Mouse (Mus musculus) splenic B cell, adult 2 months (primary cell): ENCODE data around the gene Rbp4.

Experiments
- DNase-seq: peaks from one replicate; pipeline ENCODE4 v3.0.0-alpha.2; 2011; ENCODE audit warnings: low read depth, low spot score
- H3K27me3 ChIP-seq: 2 replicates; pipeline ENCODE4 v1.6.1; 2012; ENCODE audit warnings: mild to moderate bottlenecking, low read length, moderate library complexity, mixed read lengths; ENCODE audit not compliant: control insufficient read depth, poor library complexity, insufficient read depth, severe bottlenecking
- H3K36me3 ChIP-seq: 2 replicates; pipeline ENCODE4 v1.6.1; 2012; ENCODE audit warnings: mild to moderate bottlenecking, low read length, moderate library complexity, mixed read lengths; ENCODE audit not compliant: control insufficient read depth, poor library complexity, insufficient read depth, severe bottlenecking

Rbp4 gene

DNA sequence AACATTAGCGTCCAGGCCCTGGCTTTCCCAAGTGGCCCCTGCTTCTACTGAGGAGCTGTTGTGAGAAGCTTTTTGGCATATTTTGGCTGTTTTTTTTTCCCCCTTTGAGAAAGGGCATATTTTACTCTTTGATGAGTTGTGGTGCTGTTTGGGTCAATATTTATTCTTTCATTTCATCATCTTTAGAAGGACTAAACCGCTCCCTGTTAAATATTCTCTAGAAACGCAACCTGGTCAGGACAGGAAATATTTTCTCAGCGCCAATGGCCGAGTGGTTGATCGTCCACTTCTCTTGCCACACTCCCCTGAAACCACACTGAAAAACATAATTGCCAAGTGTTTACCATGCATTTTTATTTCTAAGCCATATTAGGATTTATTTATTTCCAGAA is at the start of gene Rbp4:
TSS of gene Rbp4 (minus strand) at position 63 of the 392 bp plus-strand sequence.
- Histone ChIP-seq H3K27me3 (no peaks in the 10 kb centered on the region), H3K36me3 (no peaks in the 10 kb centered on the region)
- DNase-seq = no peak

GRCm38 (mm10) chr19:38164633-38165032 is 39.6 kb upstream of the Rbp4 start:
- no peaks in the 10 kb centered on the region for H3K36me3 ChIP-seq

GRCm38 (mm10) chr19:38161648-38162354 is 36.7 kb upstream of the Rbp4 start:
- Histone ChIP-seq H3K36me3 (no peaks in the 10 kb centered on the region), H3K27me3 (no peaks in the 10 kb centered on the region)
- DNase-seq = no peak

More at GRCm38 (mm10) chr19:38164633-38165032, 39.6 kb upstream of the Rbp4 start:
- DNase-seq = no peak
- no peaks in the 10 kb centered on the region for H3K27me3 ChIP-seq

DNA sequence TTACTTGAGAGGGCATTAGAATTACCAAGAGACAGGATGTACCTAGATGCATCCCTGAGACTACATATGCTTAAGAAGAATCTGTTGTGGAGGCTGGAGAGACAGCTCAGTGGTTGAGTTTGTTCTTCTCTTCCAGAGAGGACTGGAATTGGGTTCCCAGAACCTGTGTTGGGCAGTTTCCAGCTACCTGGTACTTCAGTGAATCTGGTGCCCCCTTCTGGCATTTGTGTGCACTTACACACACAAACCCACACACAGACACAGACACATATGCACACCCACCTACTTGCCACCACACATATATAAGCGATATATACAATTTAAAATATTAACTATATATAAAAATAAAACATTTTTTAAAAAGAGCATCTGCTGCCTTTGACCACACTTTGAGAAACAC is 31.2 kb upstream of the Rbp4 start:
- peak; percentile 2 for DNase-seq
- Histone ChIP-seq H3K27me3 (no peaks in the 10 kb centered on the region), H3K36me3 (no peaks in the 10 kb centered on the region)

GRCm38 (mm10) chr19:38143540-38144271 is 18.6 kb upstream of the Rbp4 start:
- no peaks in the 10 kb centered on the region for H3K36me3 ChIP-seq
- DNase-seq = peak; percentile 49
- no peaks in the 10 kb centered on the region; the same call in 1 of the 2 replicates for H3K27me3 ChIP-seq

GRCm38 (mm10) chr19:38134806-38135205 is 9.7 kb upstream of the Rbp4 start:
- Histone ChIP-seq H3K36me3 (no peaks in the 10 kb centered on the region), H3K27me3 (no peaks in the 10 kb centered on the region; the same call in 1 of the 2 replicates)
- DNase-seq = no peak

DNA sequence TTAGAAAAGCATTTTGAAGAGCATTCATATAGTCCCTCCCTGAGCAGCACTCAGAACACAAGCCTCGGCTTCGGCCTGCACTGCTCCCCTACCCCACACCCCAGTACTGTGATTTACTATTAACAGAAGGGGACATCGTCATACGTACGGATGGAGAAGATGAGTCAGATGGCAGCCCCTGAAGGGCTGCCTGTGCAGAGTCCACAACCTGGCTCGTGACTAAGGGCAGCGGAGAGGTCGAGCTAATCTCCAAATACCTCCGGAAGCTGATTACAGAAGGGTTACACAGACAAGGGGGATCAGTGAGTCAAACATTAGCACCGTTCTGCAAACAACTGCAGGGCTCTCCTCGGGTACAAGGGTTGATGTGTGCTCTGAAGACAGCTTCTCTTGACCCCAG is 8.9 kb upstream of the Rbp4 start:
- DNase-seq = no peak
- Histone ChIP-seq H3K27me3 (no peaks in the 10 kb centered on the region), H3K36me3 (no peaks in the 10 kb centered on the region)

DNA sequence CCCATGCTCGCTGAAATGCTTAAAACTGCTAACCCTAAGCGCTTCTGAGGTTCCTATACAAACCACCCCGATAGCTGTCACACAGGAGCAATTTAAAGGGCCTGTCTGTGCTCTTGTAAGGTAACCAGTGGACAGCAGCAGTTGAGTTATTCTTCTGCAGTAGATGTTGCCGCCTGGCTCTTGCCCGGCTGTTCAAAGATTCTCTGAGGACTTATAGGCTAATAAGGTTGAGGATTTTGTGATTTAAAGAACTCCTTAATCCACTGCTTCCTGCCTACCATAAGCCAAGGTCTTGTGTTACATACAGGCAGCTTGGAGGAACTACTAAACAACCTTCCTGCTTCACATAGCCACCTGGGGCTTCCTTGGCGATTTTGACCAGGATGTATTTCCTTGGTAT is 7.4 kb upstream of the Rbp4 start, which contains the start of gene Pde6c:
TSS of gene Pde6c (plus strand) at position 301 of the 400 bp plus-strand sequence.
- Histone ChIP-seq H3K27me3 (no peaks in the 10 kb centered on the region), H3K36me3 (no peaks in the 10 kb centered on the region)
- DNase-seq = no peak

DNA sequence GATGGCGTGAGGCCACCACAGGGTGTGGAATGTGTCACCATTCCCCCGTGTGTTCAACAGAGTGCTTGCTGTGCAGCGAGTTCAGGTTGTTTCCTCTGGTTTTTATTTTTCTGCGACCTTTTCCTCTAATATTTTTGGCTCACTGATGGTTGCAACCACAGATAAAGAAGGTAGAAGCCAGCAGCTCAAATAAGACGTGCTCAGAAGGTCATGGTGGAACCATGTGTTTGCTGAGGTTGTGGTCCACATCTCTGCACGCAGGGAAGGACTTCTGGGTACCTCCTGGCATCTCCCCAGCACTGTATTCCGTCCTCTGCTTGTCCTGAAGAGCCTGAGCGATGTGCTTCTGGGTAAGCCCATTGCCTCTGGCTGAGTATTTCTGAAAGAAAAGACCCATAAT is 1.6 kb upstream of the Rbp4 start:
- no peaks in the 10 kb centered on the region for H3K36me3 ChIP-seq
- no peaks in the 10 kb centered on the region for H3K27me3 ChIP-seq
- no peak for DNase-seq

- H3K36me3 ChIP-seq = no peaks in the 10 kb centered on the region
- no peaks in the 10 kb centered on the region for H3K27me3 ChIP-seq
- no peak for DNase-seq
These were observed 471 bp downstream of the Rbp4 start for GRCm38 (mm10) chr19:38124401-38125218.

DNA sequence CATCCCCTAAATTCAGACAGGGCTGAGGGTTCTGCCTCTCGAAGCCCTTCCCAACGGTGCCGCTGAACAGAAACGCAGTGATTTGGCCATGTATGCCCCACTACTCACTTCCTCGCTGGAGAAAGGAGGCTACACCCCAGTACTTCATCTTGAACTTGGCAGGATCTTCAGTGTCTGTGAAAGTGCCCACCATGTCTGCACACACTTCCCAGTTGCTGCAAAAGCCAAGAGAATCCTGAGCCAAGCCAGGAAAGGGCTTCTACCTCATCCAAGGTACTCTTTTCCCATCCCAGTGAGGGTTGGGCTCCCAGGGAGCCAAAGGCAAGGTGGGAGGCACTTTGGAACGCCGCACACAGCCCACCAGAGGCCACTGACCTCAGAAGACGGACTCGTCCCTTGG is 1.2 kb downstream of the Rbp4 start:
- H3K36me3 ChIP-seq = no peaks in the 10 kb centered on the region
- DNase-seq = no peak

GRCm38 (mm10) chr19:38120123-38120760 is 4.8 kb downstream of the Rbp4 start:
- H3K27me3 ChIP-seq = no peaks in the 10 kb centered on the region
- no peak for DNase-seq
- no peaks in the 10 kb centered on the region for H3K36me3 ChIP-seq

More for the DNA sequence above, 1.2 kb downstream of the Rbp4 start:
- no peaks in the 10 kb centered on the region for H3K27me3 ChIP-seq

- DNase-seq = no peak
- H3K27me3 ChIP-seq = no peaks in the 10 kb centered on the region
- H3K36me3 ChIP-seq = no peaks in the 10 kb centered on the region
These were observed 10.1 kb downstream of the Rbp4 start for GRCm38 (mm10) chr19:38114834-38115491.

GRCm38 (mm10) chr19:38112575-38112974 is 12.5 kb downstream of the Rbp4 start:
- H3K36me3 ChIP-seq = no peaks in the 10 kb centered on the region
- no peaks in the 10 kb centered on the region for H3K27me3 ChIP-seq
- no peak for DNase-seq
